Comparison of ENCODE assay signal across 9 mouse cellular contexts in genomic region chr12:72763156-72763555, GRCm38 (mm10). TPM values are rescaled to one million over a fixed set of nuclear protein-coding genes. Genes with fewer than 3 reads are reported as not detected.
DNase-seq lines count a peak whose midpoint lies in the region; ATAC-seq and TF ChIP-seq lines count a peak whose summit lies in the region.
"Had no signal": no experiment of that assay in that cellular context is flagged by ENCODE, and none has a peak within 500 bp of the region (broad histone marks: within the 10 kb centered on the region; RNA-seq: fewer than 3 reads in every experiment).

No protein-coding gene starts in this region.

- no peak overlapping the region for H3K9ac ChIP-seq in hindbrain, embryonic 11.5 days (ENCODE audit: low read depth, low read length)
- no peak overlapping the region for H3K9ac ChIP-seq in hindbrain, embryonic 13.5 days
- no peak overlapping the region for H3K9ac ChIP-seq in midbrain, embryonic 12.5 days (replicated peaks)

- H3K4me2 ChIP-seq in hindbrain, embryonic 11.5 days (replicated peaks; ENCODE audit: low read depth, low read length), result no peak overlapping the region; the same call in 1 of the 2 replicates
- H3K4me2 ChIP-seq in hindbrain, embryonic 13.5 days, result peak overlapping the region; percentile 74
- peak overlapping the region; percentile 69 for H3K4me2 ChIP-seq in midbrain, embryonic 12.5 days (replicated peaks)

- DNase-seq in hindbrain, embryonic 10.5 days (ENCODE audit: low spot score), result no peak
- DNase-seq in hindbrain, embryonic 11.5 days (ENCODE audit: low spot score), result no peak
- no peak for DNase-seq in thymus, adult 2 months
- no peak for DNase-seq in cerebellum, postnatal 25 days
- DNase-seq: layer of hippocampus, postnatal 36 days had no signal

- 57% methylated on average over 1 of the region's 1 CpGs for WGBS in hindbrain, embryonic 10.5 days
- WGBS in hindbrain, embryonic 11.5 days, result 67% methylated on average over 1 of the region's 1 CpGs
- WGBS in hindbrain, embryonic 13.5 days, result 53% methylated on average over 1 of the region's 1 CpGs
- WGBS in midbrain, embryonic 12.5 days, result 52% methylated on average over 1 of the region's 1 CpGs
- 93% methylated on average over 1 of the region's 1 CpGs for WGBS in thymus, adult 2 months

- no peaks in the 10 kb centered on the region for H3K27me3 ChIP-seq in hindbrain, embryonic 10.5 days (ENCODE audit: insufficient read depth, poor library complexity, severe bottlenecking)
- H3K27me3 ChIP-seq in hindbrain, embryonic 11.5 days (ENCODE audit: control insufficient read depth, insufficient read depth, low read length), result no peaks in the 10 kb centered on the region
- H3K27me3 ChIP-seq in hindbrain, embryonic 13.5 days, result no peaks in the 10 kb centered on the region
- no peaks in the 10 kb centered on the region for H3K27me3 ChIP-seq in midbrain, embryonic 12.5 days
- H3K27me3 ChIP-seq in thymus, adult 2 months (ENCODE audit: control insufficient read depth, insufficient read depth, low read length), result no peaks in the 10 kb centered on the region

- H3K4me1 ChIP-seq in hindbrain, embryonic 10.5 days (replicated peaks), result peaks cover 26% of the 10 kb centered on the region
- H3K4me1 ChIP-seq in hindbrain, embryonic 11.5 days (replicated peaks; ENCODE audit: control insufficient read depth, insufficient read depth, low read length), result no peaks in the 10 kb centered on the region
- H3K4me1 ChIP-seq in brown adipose tissue, adult 24 weeks (ENCODE audit: control insufficient read depth, insufficient read depth, insufficient read length, low read length), result peaks cover 6% of the 10 kb centered on the region
- peaks cover 19% of the 10 kb centered on the region for H3K4me1 ChIP-seq in hindbrain, embryonic 13.5 days (replicated peaks)
- H3K4me1 ChIP-seq in midbrain, embryonic 12.5 days, result peaks cover 20% of the 10 kb centered on the region
- 0 out of 2 replicates have a peak, but pooled peaks cover 2% of the 10 kb centered on the region for H3K4me1 ChIP-seq in thymus, adult 2 months (replicated peaks; ENCODE audit: control insufficient read depth, insufficient read depth, low read length)

- no peaks in the 10 kb centered on the region for H3K9me3 ChIP-seq in hindbrain, embryonic 10.5 days
- no peaks in the 10 kb centered on the region for H3K9me3 ChIP-seq in hindbrain, embryonic 11.5 days (ENCODE audit: control insufficient read depth, low read length)
- no peaks in the 10 kb centered on the region for H3K9me3 ChIP-seq in hindbrain, embryonic 13.5 days
- no peaks in the 10 kb centered on the region for H3K9me3 ChIP-seq in midbrain, embryonic 12.5 days

- TF ChIP-seq CTCF in thymus, adult 2 months (IDR thresholded peaks at IDR 0.05; ENCODE audit: borderline replicate concordance, control insufficient read depth, extremely low read depth, insufficient read depth, low read length, poor library complexity), result no peak

- no peak overlapping the region for H3K27ac ChIP-seq in hindbrain, embryonic 10.5 days
- H3K27ac ChIP-seq in hindbrain, embryonic 11.5 days (ENCODE audit: low read depth, low read length), result no peak overlapping the region
- H3K27ac ChIP-seq in brown adipose tissue, adult 24 weeks (replicated peaks; ENCODE audit: low read depth, low read length), result peak overlapping the region; percentile 42; the same call in 1 of the 2 replicates
- H3K27ac ChIP-seq in hindbrain, embryonic 13.5 days, result no peak overlapping the region
- no peak overlapping the region for H3K27ac ChIP-seq in midbrain, embryonic 12.5 days (replicated peaks)
- no peak overlapping the region for H3K27ac ChIP-seq in thymus, adult 2 months (ENCODE audit: control insufficient read depth, insufficient read depth, low read length)

- TF ChIP-seq POLR2A in thymus, adult 2 months (IDR thresholded peaks at IDR 0.05; ENCODE audit: control insufficient read depth, extremely low read depth, insufficient read depth, low read length, poor library complexity), result no peak

- peak overlapping the region; percentile 82 for H3K4me3 ChIP-seq in hindbrain, embryonic 10.5 days
- H3K4me3 ChIP-seq in hindbrain, embryonic 11.5 days (ENCODE audit: low read depth, low read length), result no peak overlapping the region
- peak overlapping the region; percentile 28; the same call in 1 of the 2 replicates for H3K4me3 ChIP-seq in brown adipose tissue, adult 24 weeks (ENCODE audit: insufficient read depth, low read depth, low read length)
- peak overlapping the region; percentile 89; the same call in 1 of the 2 replicates for H3K4me3 ChIP-seq in hindbrain, embryonic 13.5 days
- H3K4me3 ChIP-seq in midbrain, embryonic 12.5 days, result no peak overlapping the region
- H3K4me3 ChIP-seq in thymus, adult 2 months (ENCODE audit: control insufficient read depth, insufficient read depth, low read length), result no peak overlapping the region

- no peaks in the 10 kb centered on the region for H3K36me3 ChIP-seq in hindbrain, embryonic 10.5 days
- no peaks in the 10 kb centered on the region for H3K36me3 ChIP-seq in hindbrain, embryonic 11.5 days (ENCODE audit: control insufficient read depth, insufficient read depth, low read length)
- H3K36me3 ChIP-seq in hindbrain, embryonic 13.5 days, result no peaks in the 10 kb centered on the region
- 0 out of 2 replicates have a peak, but pooled peaks cover 5% of the 10 kb centered on the region for H3K36me3 ChIP-seq in midbrain, embryonic 12.5 days
- no peaks in the 10 kb centered on the region for H3K36me3 ChIP-seq in thymus, adult 2 months (ENCODE audit: control insufficient read depth, insufficient read depth, low read length)

- no peak for ATAC-seq in hindbrain, embryonic 11.5 days (ENCODE audit: low FRiP score)
- no peak for ATAC-seq in hindbrain, embryonic 13.5 days (ENCODE audit: low FRiP score)
- ATAC-seq in midbrain, embryonic 12.5 days (ENCODE audit: low FRiP score, low read depth), result no peak
- ATAC-seq in CD4-positive, CD25-positive, alpha-beta regulatory T cell, adult 4 months, result no peak

RNA-seq across cellular contexts. Expression of gene Ppm1a, which starts 5.9 kb away (rescaled TPM):
- polyA plus RNA-seq in hindbrain, embryonic 10.5 days (2016; fragmentation: Nextera tagmentation; extraction: Ambion mirVana), result 43.9 and 54.3 TPM in 2 replicates
- polyA plus RNA-seq in hindbrain, embryonic 11.5 days (2014; fragmentation: Nextera tagmentation; extraction: Ambion mirVana), result 68.8 and 74.0 TPM in 2 replicates
- 216 and 221 TPM in 2 replicates for polyA plus RNA-seq in brown adipose tissue, adult 24 weeks (2012; ENCODE audit: insufficient read depth, insufficient read length, missing spikeins)
- polyA plus RNA-seq in hindbrain, embryonic 13.5 days (2015; fragmentation: Nextera tagmentation; extraction: Ambion mirVana), result 60.2 and 63.8 TPM in 2 replicates
- 84.1 and 94.4 TPM in 2 replicates for polyA plus RNA-seq in midbrain, embryonic 12.5 days (2016; fragmentation: Nextera tagmentation; extraction: Ambion mirVana)
- polyA plus RNA-seq in thymus, adult 2 months (2012; rRNA removed), result 40.4 and 44.2 TPM in 2 replicates
- 10 to 100 TPM; 25.1 to 38.1 TPM for polyA plus RNA-seq in CD4-positive, CD25-positive, alpha-beta regulatory T cell, adult 4 months (2017; shearing (Covaris generic))

Comparison
In these comparisons a context has a peak if more than half of its experiments do, and no peak if none do; other contexts are left out.
1. H3K4me3 ChIP-seq: peak in hindbrain, embryonic 10.5 days (single experiment), brown adipose tissue, adult 24 weeks (single experiment) and hindbrain, embryonic 13.5 days (single experiment); none in hindbrain, embryonic 11.5 days (single experiment), midbrain, embryonic 12.5 days (single experiment) and thymus, adult 2 months (single experiment).